Mouse (Mus musculus) heart, adult 2 months (tissue): ENCODE data around the gene Ocrl.

Experiments
- CTCF ChIP-seq: fragments of 200-600 bp; IDR thresholded peaks from 2 replicates; pipeline ENCODE4 v1.8.1; 2022; ENCODE audit warnings: antibody characterized with exemption, mild to moderate bottlenecking, moderate library complexity
- POLR2A ChIP-seq: fragments of 200-500 bp; IDR thresholded peaks from 2 replicates; pipeline ENCODE4 v1.6.1; 2011; ENCODE audit warnings: mild to moderate bottlenecking, low read depth, low read length, control low read depth; ENCODE audit not compliant: insufficient read depth

DNA sequence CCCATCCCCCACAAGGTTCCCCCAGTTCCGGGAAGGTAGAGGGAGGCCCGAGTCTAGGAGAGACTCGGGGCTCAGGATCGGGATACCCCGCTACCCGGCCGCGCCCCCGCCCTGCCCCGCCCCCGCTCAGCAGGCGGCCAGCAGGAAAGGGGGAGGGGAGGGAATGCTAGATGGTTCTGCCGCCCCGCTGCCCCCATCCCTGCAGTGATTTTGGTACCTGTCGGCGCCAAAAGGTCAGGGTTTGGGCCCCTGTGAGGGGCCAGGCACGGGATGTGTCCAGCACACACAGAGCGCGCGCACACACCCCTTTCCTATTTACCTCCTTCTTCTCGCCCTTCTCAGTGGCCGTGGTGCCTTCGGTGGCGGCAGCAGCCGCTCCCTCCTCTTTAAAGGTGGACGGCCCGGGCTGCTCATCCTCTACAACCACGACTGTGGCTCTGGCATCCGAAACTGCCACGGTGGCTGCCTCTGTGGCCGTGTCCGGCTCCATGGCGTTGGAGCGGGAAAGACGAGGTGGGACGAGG is 20.2 kb upstream of the Ocrl start:
- TF ChIP-seq CTCF (no peak), POLR2A (no peak)
